Mouse (Mus musculus): ENCODE results near the gene Tiam1.

- TF ChIP-seq CTCF (IDR thresholded peaks at IDR 0.05): no peak
- 0 out of 2 replicates have a peak, but pooled peaks have one; percentile 14 for TF ChIP-seq EP300 (IDR thresholded peaks at IDR 0.05)
Measured at GRCm38 (mm10) chr16:89934616-89935015, 209.0 kb downstream of the Tiam1 start.
